Mouse (Mus musculus) gastrocnemius, postnatal 14 days (tissue): Measurements from ENCODE around the gene Hsd3b7. TPM values are rescaled to one million over a fixed set of nuclear protein-coding genes. Genes with fewer than 3 reads are reported as not detected.
"Not testable (repeated sequence)": the region's sequence is repeated elsewhere in the genome, so short reads cannot be mapped to it uniquely, and the experiment has no call there.

Experiments
- DNase-seq: peaks from one replicate; pipeline ENCODE4 v3.0.0; 2021; ENCODE audit warnings: mixed read lengths
- intact Hi-C: fragments of 180-260 bp; cut with DNase I; formaldehyde crosslinking; loops from one replicate; pipeline ENCODE4 v1.15.1; 2025; ENCODE audit warnings: low total_unique reads
- total RNA-seq, 2 experiments: library from RNA; stranded (reverse); gene quantifications; 2 replicates each; pipeline ENCODE4 v1.2.3; 2021

Gene Hsd3b7
- total RNA-seq, 2 experiments from 2014 or later, result 6.9 to 8.1 TPM

DNA sequence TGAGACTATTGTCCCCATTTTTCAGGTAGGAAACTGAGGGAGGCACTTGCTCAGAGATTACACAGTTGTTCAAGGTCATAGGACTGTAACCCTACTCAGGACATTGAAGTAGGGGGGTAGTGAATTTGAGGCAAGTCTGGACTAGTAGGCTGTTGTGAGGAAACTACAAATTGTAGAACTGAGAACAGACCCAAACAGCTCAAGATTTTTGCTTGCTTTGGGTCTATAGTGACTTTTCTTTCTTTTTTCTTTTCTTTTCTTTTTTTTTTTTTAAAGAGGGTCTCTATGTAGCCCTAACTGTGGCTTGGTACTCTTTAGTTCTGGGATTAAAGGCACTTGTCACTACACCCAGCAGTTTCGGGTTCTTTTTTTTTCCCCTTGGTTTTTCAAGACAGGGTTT, 27.8 kb upstream of the Hsd3b7 start:
- intact Hi-C loops, result no loop called here
- DNase-seq, result no peak

DNA sequence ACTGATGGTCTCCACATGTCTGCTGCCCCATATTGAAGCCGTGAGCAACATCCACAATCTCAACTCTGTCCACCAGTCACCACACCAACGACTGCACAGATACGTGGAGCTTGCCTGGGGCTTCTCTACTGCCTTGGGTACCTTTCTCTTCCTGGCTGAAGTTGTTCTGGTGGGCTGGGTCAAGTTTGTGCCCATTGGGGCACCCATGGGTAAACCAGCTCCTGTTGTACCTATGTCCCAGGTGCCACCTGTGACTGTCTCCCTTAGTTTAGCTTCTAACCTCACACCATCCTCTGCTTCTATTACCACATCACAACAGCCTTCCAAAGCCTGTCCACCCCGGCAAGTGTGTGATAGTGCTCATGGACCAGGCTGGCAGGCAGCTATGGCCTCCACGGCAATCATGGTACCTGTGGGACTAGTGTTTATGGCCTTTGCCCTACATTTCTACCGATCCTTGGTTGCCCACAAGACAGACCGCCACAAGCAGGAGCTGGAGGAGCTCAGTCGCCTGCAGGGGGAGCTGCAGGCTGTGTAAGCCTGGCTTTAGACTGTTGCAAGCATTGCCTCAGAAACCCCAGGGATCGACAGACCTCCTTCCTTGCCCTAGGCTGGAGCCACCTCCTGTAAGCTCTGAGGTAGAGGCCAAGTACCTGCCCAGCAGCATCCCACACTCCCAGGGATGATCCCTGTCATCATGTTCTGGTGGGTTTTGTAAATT, 26.6 kb upstream of the Hsd3b7 start:
- peak; percentile 73 for DNase-seq
- intact Hi-C loops, result no loop called here

DNA sequence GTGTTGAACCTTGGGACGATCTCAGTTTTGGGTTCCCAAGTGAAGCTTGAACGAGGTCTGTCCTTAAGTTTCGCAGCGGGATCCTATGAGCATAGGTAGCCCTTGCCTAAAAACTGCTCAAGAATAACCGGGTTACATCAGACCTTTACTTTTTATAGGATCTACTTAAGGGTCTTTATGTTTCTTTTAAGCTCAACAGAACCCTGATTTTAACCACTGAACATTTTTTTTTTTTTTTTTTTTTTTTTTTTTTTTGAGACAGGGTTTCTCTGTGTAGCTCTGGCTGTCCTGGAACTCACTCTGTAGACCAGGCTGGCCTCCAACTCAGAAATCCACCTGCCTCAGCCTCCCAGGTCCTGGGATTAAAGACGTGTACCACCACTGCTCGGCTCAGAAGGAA, 24.6 kb upstream of the Hsd3b7 start:
- intact Hi-C loops, DNase-seq: not testable (repeated sequence)

DNA sequence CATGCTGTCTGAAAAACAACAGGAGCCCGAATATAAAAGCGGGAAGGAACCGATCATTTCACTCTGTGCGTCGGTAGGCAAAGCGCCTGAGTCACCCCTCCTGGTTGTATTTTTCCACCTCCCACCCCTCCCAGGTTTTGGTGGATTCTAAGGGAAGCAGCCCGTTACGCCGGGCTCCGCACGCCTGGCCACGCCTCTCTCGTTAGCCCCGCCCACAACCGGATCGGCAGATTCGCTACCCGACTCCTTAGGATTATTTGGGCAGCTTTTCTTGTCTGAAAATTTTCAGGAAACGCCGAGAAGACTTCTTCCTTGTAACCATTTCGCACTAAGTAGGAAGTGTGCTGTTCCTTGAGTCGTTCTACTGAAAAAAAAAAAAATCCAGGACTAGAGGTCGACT, 24.0 kb upstream of the Hsd3b7 start, which contains the start of gene Setd1a:
Gene Setd1a (plus strand): TSS at position 245 of the 400 bp plus-strand sequence.
- intact Hi-C loops, result no loop called here
- peak; percentile 90 for DNase-seq

DNA sequence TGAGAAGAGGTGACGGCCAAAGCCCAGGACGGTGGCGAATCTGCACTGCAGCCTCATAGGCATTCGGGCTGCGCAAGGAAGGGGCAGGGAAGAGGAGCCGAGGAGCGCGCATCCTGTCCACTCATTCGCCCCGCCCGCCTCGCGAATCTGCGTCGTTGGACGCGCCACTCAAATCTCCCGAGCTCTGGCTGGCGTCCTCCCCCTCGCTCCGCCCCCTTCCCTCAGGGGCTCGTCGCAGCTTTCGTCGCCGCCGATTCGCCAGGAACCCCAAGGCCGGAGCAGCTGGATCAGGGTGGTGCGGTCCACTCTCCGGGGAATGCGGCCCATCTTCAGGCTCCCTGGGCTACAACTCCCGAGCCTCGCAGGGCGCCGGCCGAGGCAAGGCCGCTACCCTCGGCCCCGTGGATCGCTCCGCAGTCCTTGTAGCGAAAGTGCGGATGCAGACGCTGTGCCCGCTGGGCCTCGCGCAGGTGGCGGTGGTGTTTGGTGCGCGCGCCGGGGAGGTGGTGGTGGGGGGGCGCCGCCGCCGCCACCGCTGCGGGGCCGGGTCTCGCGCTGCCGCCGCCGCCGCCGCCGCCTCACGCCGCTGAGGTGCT, 23.4 kb upstream of the Hsd3b7 start:
- DNase-seq, result peak; percentile 98
- intact Hi-C loops, result no loop called here

DNA sequence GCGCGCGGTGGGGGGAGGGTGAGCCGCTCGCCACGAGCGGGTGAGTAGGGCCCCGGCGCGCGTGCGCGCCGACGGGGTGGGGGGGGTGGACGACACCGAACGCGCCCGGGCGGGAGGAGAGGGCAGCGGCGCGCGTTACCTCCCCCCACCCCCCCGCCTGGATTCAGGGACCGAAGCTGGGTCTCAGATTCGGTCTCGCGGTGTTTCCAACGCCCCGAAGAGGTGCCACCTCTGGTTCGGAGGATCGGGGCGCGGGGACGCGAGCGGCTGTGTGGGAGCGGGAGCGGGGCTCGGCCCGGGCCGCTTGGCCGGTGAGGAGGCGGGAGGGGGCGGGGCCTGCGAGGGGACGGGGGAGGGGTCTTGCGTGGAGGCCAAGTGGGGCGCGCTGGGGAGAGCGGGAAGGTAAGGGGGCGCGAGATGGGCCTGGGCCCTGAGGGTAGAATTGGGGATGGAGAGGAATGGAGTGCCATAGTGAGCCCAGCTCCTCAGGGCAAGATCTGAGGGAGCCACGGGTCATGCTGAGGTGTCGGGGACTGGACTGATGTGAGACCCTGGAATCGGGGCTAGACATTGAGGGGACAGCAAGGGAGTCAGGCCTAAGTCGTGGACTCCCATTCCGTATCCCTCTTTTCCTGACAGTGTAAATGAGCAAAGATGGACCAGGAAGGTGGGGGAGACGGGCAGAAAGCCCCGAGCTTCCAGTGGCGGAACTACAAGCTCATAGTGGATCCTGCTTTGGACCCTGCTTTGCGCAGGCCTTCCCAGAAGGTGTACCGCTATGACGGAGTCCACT, 22.7 kb upstream of the Hsd3b7 start:
- peak; percentile 71 for DNase-seq
- intact Hi-C loops, result no loop called here

DNA sequence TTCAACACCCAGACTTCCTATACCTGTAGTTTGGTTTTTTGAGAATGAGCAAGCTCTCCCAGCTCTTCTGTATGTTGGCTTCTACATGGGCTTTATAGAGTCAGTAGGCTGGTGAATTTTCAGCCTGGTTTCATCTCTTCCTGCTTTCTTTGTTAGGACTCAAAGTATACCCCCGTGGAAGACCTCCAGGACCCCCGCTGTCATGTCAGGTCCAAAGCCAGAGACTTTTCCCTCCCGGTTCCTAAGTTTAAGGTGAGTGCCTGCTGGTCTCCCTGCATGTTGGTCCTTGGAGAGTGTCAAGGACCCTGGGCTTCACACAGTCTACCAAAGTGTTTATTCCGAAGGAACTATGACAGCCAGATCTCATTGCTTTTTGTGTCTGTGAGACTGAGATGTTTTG, 22.1 kb upstream of the Hsd3b7 start:
- no peak for DNase-seq
- intact Hi-C loops, result no loop called here

DNA sequence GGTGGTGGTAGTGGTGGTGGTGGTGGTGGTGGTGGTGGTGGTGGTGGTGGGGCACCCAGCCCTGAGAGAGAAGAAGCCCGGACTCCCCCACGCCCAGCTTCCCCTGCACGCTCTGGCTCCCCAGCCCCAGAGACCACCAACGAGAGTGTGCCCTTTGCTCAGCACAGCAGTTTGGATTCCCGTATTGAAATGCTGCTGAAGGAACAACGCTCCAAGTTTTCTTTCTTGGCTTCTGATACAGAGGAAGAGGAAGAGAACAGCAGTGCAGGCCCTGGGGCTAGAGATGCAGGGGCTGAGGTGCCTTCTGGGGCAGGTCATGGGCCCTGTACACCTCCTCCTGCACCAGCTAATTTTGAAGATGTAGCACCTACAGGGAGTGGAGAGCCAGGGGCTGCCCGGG, 15.1 kb upstream of the Hsd3b7 start, which contains the start of gene Gm49388:
Gene Gm49388 (plus strand): TSS at position 301 of the 400 bp plus-strand sequence.
- no peak for DNase-seq
- intact Hi-C loops, result loop anchor here (5.0 kb wide), 1 partner anchor 82 kb away; no protein-coding TSS in a partner anchor

DNA sequence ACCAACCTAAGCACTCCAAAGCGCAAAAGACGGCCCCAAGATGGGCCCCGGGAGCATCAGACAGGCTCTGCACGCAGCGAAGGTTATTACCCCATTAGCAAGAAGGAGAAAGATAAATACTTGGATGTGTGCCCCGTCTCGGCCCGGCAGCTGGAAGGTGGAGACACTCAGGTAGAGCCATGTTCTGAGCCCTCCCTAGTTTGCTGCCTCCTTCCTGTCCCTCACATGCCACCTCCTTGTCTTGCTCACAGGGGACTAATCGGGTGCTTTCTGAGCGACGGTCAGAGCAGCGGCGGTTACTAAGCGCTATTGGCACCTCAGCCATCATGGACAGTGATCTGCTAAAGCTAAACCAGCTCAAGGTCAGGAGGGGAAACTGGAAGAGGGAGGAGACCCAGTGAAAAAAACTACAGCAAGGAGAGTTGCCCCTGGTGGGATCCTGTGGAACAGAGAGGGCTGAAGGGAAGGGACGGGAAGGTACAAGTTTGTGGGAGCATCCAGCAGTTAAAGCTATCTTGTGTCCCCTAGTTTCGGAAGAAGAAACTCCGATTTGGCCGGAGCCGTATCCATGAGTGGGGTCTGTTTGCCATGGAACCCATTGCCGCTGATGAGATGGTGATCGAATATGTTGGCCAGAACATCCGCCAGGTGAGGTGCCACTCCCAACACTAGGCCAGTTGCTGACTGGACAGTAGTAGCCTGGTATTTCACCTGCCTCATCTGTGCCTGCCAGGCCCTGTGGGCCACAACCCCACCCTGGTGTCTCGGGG, 3.1 kb upstream of the Hsd3b7 start:
- peak; percentile 3 for DNase-seq
- intact Hi-C loops, result loop anchor here (5.0 kb wide), 1 partner anchor 140 kb away; no protein-coding TSS in a partner anchor

DNA sequence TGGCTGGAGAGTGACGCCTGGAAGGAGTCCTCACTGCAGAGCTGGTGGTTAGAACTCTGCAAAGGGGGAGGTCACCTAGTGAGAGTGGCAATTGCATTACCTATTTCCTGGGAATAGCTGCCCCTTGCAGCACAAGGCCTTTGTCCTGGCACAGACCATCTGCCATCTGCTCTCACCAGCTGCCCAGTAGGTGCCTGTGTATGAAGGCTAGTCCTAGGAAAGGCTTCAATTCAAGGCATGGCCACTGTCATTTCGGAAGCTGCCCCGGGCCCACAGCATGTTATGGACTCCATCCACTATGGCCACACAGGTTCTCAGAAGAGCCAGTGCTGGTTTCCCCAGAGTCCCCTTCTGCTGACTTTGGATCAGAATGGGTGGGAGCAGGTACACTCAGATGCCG, 1.8 kb upstream of the Hsd3b7 start:
- intact Hi-C loops, result loop anchor here (5.0 kb wide), 1 partner anchor 139 kb away; no protein-coding TSS in a partner anchor

DNA sequence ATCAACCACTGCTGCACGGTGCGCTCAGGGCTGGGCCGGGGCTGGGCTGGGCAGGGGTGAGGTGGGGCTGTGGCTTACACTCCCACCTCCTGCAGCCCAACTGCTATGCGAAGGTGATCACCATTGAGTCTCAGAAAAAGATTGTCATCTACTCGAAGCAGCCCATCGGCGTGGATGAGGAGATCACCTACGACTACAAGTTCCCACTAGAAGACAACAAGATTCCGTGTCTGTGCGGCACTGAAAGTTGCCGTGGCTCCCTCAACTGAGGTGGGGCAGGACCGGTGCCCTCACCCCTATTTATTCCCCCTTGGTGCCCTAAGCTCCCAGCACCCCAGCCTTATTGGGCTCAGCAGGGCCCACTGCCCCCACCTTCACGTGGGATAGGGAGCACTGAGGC, 1.2 kb upstream of the Hsd3b7 start:
- intact Hi-C loops, result loop anchor here (5.0 kb wide), 1 partner anchor 138 kb away; no protein-coding TSS in a partner anchor

More for the DNA sequence above, 1.8 kb upstream of the Hsd3b7 start:
- peak; percentile 4 for DNase-seq

DNA sequence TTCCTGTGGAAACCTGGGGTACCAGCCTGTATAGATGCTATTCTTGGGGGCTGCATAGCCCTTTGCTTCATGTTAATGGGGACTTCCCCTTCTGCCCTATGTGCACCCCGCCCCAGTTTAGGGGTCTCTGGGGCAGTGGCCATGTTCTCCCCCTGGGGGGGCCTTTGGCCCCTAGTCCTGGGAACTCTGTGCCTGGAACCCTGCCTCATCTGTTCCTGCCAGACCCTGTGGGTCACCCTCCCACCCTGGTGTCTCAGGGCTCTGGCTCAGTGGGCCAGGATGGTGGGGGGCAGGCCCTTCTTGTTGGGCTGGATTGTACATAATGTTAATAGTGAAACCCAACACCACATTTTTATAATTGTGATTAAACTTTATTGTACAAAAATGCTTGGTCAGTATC, 666 bp upstream of the Hsd3b7 start:
- intact Hi-C loops, result loop anchor here (5.0 kb wide), 1 partner anchor 138 kb away; no protein-coding TSS in a partner anchor
- no peak for DNase-seq

More for the DNA sequence above, 1.2 kb upstream of the Hsd3b7 start:
- DNase-seq, result no peak

DNA sequence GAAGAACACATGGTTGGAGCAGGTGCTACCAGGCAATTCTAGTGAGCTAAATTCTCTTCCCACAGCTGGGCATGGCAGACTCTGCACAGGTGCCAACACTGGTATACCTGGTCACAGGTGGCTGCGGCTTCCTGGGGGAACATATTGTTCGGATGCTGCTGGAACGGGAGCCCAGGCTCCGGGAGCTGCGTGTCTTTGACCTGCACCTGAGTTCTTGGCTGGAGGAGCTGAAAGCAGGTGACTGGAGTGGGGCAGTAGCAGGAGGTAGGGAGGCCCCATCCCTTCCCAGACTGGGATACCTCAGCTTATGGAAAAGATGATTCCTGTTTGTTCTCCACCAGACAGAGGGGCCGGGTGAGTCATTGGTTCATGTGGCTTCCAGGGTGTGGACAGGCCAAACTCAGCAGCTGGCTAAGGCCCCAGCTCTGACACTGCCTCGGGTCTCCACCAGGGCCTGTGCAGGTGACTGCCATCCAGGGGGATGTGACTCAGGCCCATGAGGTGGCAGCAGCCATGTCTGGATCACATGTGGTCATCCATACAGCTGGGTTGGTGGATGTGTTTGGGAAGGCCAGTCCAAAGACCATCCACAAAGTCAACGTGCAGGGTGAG, 712 bp downstream of the Hsd3b7 start:
- intact Hi-C loops, result no loop called here
- no peak for DNase-seq

DNA sequence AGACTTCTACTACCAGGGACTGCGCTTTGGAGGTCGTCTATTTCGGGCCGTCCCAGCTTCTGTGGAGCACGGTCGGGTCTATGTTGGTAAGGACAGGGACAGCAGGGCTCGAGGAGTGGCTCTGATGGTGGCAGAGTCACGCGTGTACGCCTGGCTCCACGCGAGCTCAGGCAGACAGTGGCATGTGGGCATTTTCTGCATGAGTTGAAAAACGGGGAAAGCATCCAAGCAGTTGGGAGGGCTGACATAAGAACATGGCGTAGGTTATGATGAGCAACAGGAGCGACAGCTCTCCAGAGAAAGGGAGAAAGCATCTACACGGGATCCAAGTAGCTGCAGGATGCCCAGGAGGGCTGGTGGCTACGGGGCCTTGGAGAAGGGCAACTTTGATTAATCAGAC, 1.9 kb downstream of the Hsd3b7 start:
- no peak for DNase-seq
- intact Hi-C loops, result no loop called here

DNA sequence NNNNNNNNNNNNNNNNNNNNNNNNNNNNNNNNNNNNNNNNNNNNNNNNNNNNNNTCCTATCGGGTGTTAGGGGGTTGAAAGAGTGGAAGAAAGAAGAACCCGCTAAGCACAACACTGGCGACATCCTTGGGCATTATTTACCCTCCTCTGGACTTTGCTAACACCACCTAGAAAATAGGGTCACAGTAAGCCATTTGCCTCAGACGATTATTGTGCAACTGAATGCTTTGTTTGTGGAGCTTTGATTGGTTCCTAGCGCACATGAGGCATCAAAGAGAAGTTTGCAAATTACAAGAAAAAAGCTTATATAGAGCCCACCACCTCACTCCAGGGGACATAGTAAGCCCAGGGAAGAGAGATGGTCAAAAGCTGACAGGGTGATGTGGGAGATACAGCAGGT, 8.4 kb downstream of the Hsd3b7 start:
- intact Hi-C loops, result no loop called here
- DNase-seq, result no peak

DNA sequence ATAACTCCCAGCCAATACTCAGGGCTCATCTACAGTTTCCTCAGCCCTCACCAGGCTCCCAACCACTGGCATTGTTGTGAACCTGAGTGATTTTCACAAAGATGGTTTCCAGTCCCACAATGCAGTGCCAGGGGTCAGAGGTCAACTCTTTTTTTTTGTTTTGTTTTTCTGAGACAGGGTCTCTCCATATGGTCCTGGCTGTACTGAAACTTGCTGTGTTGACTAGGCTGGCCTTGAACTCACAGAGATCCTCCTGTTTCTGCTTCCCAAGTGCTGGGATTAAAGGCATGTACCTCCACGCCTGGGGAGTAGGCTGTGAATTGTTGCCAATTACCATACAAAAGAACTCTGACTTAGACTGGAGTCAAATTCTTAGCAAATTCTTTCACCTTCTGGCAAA, 9.4 kb downstream of the Hsd3b7 start:
- intact Hi-C loops, result no loop called here
- DNase-seq, result no peak

DNA sequence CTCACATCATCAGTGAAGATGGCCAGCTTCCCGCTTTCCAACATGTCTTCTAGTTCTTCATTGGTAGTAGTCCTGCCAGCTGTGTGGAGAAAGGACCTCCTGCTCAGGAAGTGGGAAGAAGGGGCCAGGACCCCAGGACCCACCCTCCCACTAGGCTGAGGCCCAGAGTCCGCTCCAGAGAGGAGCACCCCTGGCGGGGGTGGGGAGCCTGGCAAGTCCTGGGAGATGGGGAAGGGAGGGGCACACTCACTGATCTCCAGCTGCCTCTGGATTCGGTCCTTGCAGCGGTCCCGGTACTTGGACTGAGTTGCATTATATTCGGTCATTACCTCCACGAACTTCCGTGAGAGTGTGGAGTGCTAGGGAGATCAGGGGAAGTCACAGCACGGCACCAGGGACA, 10.2 kb downstream of the Hsd3b7 start:
- intact Hi-C loops, result no loop called here
- no peak for DNase-seq

DNA sequence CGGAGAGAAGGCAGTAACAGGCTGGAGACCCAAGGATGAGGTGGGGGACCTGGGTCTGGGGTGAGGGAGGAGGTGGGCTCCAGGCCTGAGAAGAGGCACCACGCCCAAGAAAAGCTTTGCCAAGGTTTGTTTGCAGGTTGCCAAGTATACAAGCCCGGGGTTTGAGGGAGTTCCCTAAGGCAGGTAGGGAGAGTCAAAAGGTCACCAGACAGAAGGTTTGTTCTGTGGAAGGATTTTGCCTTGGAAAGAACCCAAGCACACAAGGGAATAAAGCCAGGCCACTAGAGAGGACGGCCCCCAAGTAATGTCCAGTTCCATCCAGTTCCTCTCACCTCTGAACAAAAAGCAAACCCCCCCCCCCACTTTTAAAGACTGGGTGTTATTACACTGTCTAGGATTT, 10.8 kb downstream of the Hsd3b7 start:
- DNase-seq, result no peak
- intact Hi-C loops, result no loop called here

DNA sequence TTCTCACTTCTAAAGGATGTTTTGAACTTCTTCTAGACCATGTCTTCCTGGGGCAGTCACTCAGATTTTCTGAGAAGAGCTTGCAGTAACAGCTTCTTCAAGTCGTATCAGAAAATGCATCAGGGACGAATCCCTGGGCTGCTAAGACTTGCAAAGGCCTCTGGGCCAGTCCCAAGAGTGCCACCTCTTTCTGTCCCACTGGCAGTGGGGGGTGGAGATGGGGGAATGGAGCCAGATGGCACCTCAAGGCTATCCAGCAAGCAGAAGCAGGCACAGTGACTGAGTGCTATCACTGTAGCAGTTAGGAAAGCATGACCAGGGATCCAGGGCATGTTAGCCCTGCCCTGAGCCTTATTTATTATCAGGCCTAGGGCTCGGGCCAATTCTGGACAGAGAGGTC, 11.9 kb downstream of the Hsd3b7 start:
- intact Hi-C loops, result no loop called here
- DNase-seq, result no peak
